Mouse (Mus musculus) induced T-regulatory cell, adult 2 months (primary cell): ENCODE results near the gene Magi2.

Source experiments
- DNase-seq: peaks from one replicate; pipeline ENCODE4 v3.0.0-alpha.2; 2012; ENCODE audit warnings: low read depth

Magi2 gene

GRCm38 (mm10) chr5:20654766-20655472 is 1428.1 kb downstream of the Magi2 start:
- no peak for DNase-seq

GRCm38 (mm10) chr5:20657056-20657455 is 1430.2 kb downstream of the Magi2 start:
- no peak for DNase-seq

- DNase-seq, result no peak
These were observed 1440.8 kb downstream of the Magi2 start for GRCm38 (mm10) chr5:20667601-20668000.

GRCm38 (mm10) chr5:20668736-20669355 is 1442.0 kb downstream of the Magi2 start:
- no peak for DNase-seq

GRCm38 (mm10) chr5:20669456-20669855 is 1442.6 kb downstream of the Magi2 start:
- no peak for DNase-seq

- no peak for DNase-seq
These were observed 1445.0 kb downstream of the Magi2 start for GRCm38 (mm10) chr5:20671826-20672225.

- no peak for DNase-seq
These were observed 1447.7 kb downstream of the Magi2 start for GRCm38 (mm10) chr5:20674523-20674922.

- DNase-seq, result no peak
These were observed 1448.4 kb downstream of the Magi2 start for GRCm38 (mm10) chr5:20675163-20675665.

- DNase-seq, result no peak
These were observed 1449.5 kb downstream of the Magi2 start for GRCm38 (mm10) chr5:20676193-20676871.

GRCm38 (mm10) chr5:20677246-20677645 is 1450.4 kb downstream of the Magi2 start:
- DNase-seq, result no peak

- no peak for DNase-seq
These were observed 1451.7 kb downstream of the Magi2 start for GRCm38 (mm10) chr5:20678573-20678972.

GRCm38 (mm10) chr5:20679920-20680319 is 1453.1 kb downstream of the Magi2 start:
- no peak for DNase-seq

- no peak for DNase-seq
These were observed 1454.1 kb downstream of the Magi2 start for GRCm38 (mm10) chr5:20680833-20681530.

GRCm38 (mm10) chr5:20681660-20682059 is 1454.8 kb downstream of the Magi2 start:
- no peak for DNase-seq

- no peak for DNase-seq
These were observed 1455.4 kb downstream of the Magi2 start for GRCm38 (mm10) chr5:20682208-20682607.

GRCm38 (mm10) chr5:20684112-20684511 is 1457.3 kb downstream of the Magi2 start:
- no peak for DNase-seq

- DNase-seq, result no peak
These were observed 1465.4 kb downstream of the Magi2 start for GRCm38 (mm10) chr5:20692230-20692629.

GRCm38 (mm10) chr5:20699116-20699515 is 1472.3 kb downstream of the Magi2 start:
- no peak for DNase-seq

GRCm38 (mm10) chr5:20701483-20702421 is 1474.9 kb downstream of the Magi2 start:
- DNase-seq, result peak; percentile 91

- peak; percentile 70 for DNase-seq
These were observed 1475.9 kb downstream of the Magi2 start for GRCm38 (mm10) chr5:20702480-20703303.
